Mouse (Mus musculus) bone marrow, adult 2 months (tissue): ENCODE data around the gene Drd1.

Source experiments
- CTCF ChIP-seq: fragments of 200-500 bp; IDR thresholded peaks from 2 replicates; pipeline ENCODE4 v1.5.1; 2011; ENCODE audit warnings: low read length, control low read depth; ENCODE audit not compliant: control insufficient read depth, insufficient read depth
- POLR2A ChIP-seq: fragments of 200-500 bp; IDR thresholded peaks from 2 replicates; pipeline ENCODE4 v1.6.1; 2011; ENCODE audit warnings: low read depth, mild to moderate bottlenecking, control low read depth, low read length, borderline replicate concordance; ENCODE audit not compliant: control insufficient read depth

- TF ChIP-seq CTCF = no peak
- TF ChIP-seq POLR2A = no peak
Measured at GRCm38 (mm10) chr13:54102061-54102460, 46.6 kb upstream of the Drd1 start.
